Mouse (Mus musculus) G1E (cell line): ENCODE results near the gene Cdhr5. TPM values are rescaled to one million over a fixed set of nuclear protein-coding genes. Genes with fewer than 3 reads are reported as not detected.

Experiments
- ATAC-seq: 2 replicates; pipeline ENCODE4 v1.8.0; 2016; ENCODE audit warnings: mild to moderate bottlenecking; ENCODE audit not compliant: insufficient number of reproducible peaks, poor library complexity, low FRiP score, severe bottlenecking; ENCODE audit errors: extremely low read depth
- DNase-seq: peaks from one replicate; pipeline ENCODE4 v3.0.0; 2012; ENCODE audit warnings: low spot score
- H3K27me3 ChIP-seq: 2 replicates; pipeline ENCODE4 v1.6.1; 2012; ENCODE audit warnings: mild to moderate bottlenecking, low read length, inconsistent platforms; ENCODE audit not compliant: insufficient read depth
- H3K36me3 ChIP-seq: replicated peaks from 2 replicates; pipeline ENCODE3; 2012; ENCODE audit warnings: mild to moderate bottlenecking, inconsistent platforms
- H3K4me1 ChIP-seq: 2 replicates; pipeline ENCODE4 v1.6.1; 2012; ENCODE audit warnings: low read depth, low read length, inconsistent platforms, mixed read lengths; ENCODE audit not compliant: insufficient read depth
- H3K4me3 ChIP-seq: 2 replicates; pipeline ENCODE4 v1.5.1; 2012; ENCODE audit warnings: low read depth, mild to moderate bottlenecking, inconsistent platforms, low read length, moderate library complexity, mixed read lengths
- H3K9me3 ChIP-seq: replicated peaks from 2 replicates; pipeline ENCODE4 v1.6.1; 2012; ENCODE audit warnings: inconsistent platforms
- CTCF ChIP-seq: IDR thresholded peaks from 2 replicates; pipeline ENCODE4 v1.5.1; 2012; ENCODE audit warnings: low read depth, low read length, inconsistent platforms, mixed read lengths
- GATA1 ChIP-seq: IDR thresholded peaks from 2 replicates; pipeline ENCODE4 v1.6.1; 2012; ENCODE audit warnings: borderline replicate concordance, low read length, inconsistent platforms, mixed read lengths
- GATA2 ChIP-seq: IDR thresholded peaks from 2 replicates; pipeline ENCODE4 v1.6.1; 2012; ENCODE audit warnings: low read depth, low read length, inconsistent platforms, borderline replicate concordance
- POLR2AphosphoS5 ChIP-seq: IDR thresholded peaks from 2 replicates; pipeline ENCODE4 v1.6.1; 2012; ENCODE audit warnings: low read depth, low read length, inconsistent platforms; ENCODE audit not compliant: insufficient replicate concordance
- TAL1 ChIP-seq: conservative IDR thresholded peaks from 2 replicates; pipeline ENCODE4 v1.6.1; 2012; ENCODE audit warnings: low read depth, low read length, inconsistent platforms, mixed read lengths
- polyA plus RNA-seq: library from polyadenylated mRNA; stranded (reverse); fragments of >175 nt; gene quantifications from 2 replicates; pipeline ENCODE4 v1.2.3, GENCODE M21; 2012
- total RNA-seq, 2 experiments: library from RNA; stranded (forward) in 1 of 2; stranded (reverse) in 1 of 2; fragments of 200-1000 nt in 1 of 2; fragments of >200 nt in 1 of 2; fragmentation: Nextera tagmentation in 1 of 2; gene quantifications; 2 replicates each; pipeline ENCODE4 v1.2.3; 2014 to 2017

Cdhr5 gene
- total RNA-seq (2014; fragmentation: Nextera tagmentation), result not detected in 2 replicates
- total RNA-seq (2017), result 0.05 TPM in 1 of 2 replicates, not detected in the other
- polyA plus RNA-seq, result not detected in 2 replicates

- Histone ChIP-seq H3K27me3 (peaks cover 75% of the 10 kb centered on the region), H3K36me3 (no peaks in the 10 kb centered on the region), H3K4me1 (peaks cover 7% of the 10 kb centered on the region), H3K9me3 (no peaks in the 10 kb centered on the region), H3K4me3 (no peak within 1 kb of the TSS)
- TF ChIP-seq CTCF, result no peak
- TF ChIP-seq GATA2, result no peak
- no peak for TF ChIP-seq POLR2AphosphoS5
- TF ChIP-seq TAL1, result no peak
- ATAC-seq (no peak), DNase-seq (no peak)
Measured at GRCm38 (mm10) chr7:141276546-141276945, at the start of gene Cdhr5. Cdhr5 (minus strand) TSS chr7:141276786.

GRCm38 (mm10) chr7:141324686-141325085 lies 48.1 kb upstream of the Cdhr5 start:
- Histone ChIP-seq H3K4me3 (no peak overlapping the region), H3K4me1 (peaks cover 30% of the 10 kb centered on the region), H3K9me3 (no peaks in the 10 kb centered on the region), H3K36me3 (peaks cover 71% of the 10 kb centered on the region), H3K27me3 (no peaks in the 10 kb centered on the region)
- TF ChIP-seq CTCF, result no peak
- TF ChIP-seq POLR2AphosphoS5, result no peak
- no peak for TF ChIP-seq GATA2
- no peak for TF ChIP-seq GATA1
- ATAC-seq, result no peak
- no peak for DNase-seq

- Histone ChIP-seq H3K9me3 (no peaks in the 10 kb centered on the region), H3K27me3 (no peaks in the 10 kb centered on the region), H3K4me3 (no peak overlapping the region), H3K36me3 (peaks cover 97% of the 10 kb centered on the region), H3K4me1 (peaks cover 6% of the 10 kb centered on the region)
- TF ChIP-seq GATA1 (no peak), GATA2 (no peak), TAL1 (no peak), CTCF (no peak), POLR2AphosphoS5 (no peak)
- ATAC-seq (no peak), DNase-seq (no peak)
Measured at GRCm38 (mm10) chr7:141319446-141319845, 42.9 kb upstream of the Cdhr5 start.

- H3K36me3 ChIP-seq, result peaks cover 95% of the 10 kb centered on the region
- no peaks in the 10 kb centered on the region for H3K27me3 ChIP-seq
- TF ChIP-seq TAL1, result no peak
- TF ChIP-seq CTCF, result no peak
- no peak for TF ChIP-seq GATA2
- no peak for TF ChIP-seq POLR2AphosphoS5
- no peak for TF ChIP-seq GATA1
- no peak for DNase-seq
- no peaks in the 10 kb centered on the region for H3K4me1 ChIP-seq
- ATAC-seq, result no peak
- H3K9me3 ChIP-seq, result no peaks in the 10 kb centered on the region
- no peak overlapping the region for H3K4me3 ChIP-seq
Measured at GRCm38 (mm10) chr7:141317619-141318132, 41.1 kb upstream of the Cdhr5 start.

- no peak for DNase-seq
- no peak for ATAC-seq
- Histone ChIP-seq H3K4me3 (no peak overlapping the region), H3K27me3 (no peaks in the 10 kb centered on the region), H3K9me3 (no peaks in the 10 kb centered on the region), H3K36me3 (peaks cover 95% of the 10 kb centered on the region), H3K4me1 (no peaks in the 10 kb centered on the region)
- TF ChIP-seq CTCF (no peak), GATA2 (no peak), GATA1 (no peak), POLR2AphosphoS5 (no peak), TAL1 (no peak)
Measured at GRCm38 (mm10) chr7:141315974-141316373, 39.4 kb upstream of the Cdhr5 start.

- H3K4me1 ChIP-seq, result no peaks in the 10 kb centered on the region
- H3K27me3 ChIP-seq, result no peaks in the 10 kb centered on the region
- peaks cover 95% of the 10 kb centered on the region for H3K36me3 ChIP-seq
- no peaks in the 10 kb centered on the region for H3K9me3 ChIP-seq
- no peak for ATAC-seq
- DNase-seq, result no peak
- H3K4me3 ChIP-seq, result no peak overlapping the region
- TF ChIP-seq GATA1 (no peak), CTCF (no peak), GATA2 (no peak), POLR2AphosphoS5 (no peak), TAL1 (no peak)
Measured at GRCm38 (mm10) chr7:141315076-141315475, 38.5 kb upstream of the Cdhr5 start.
